Mouse (Mus musculus): ENCODE data around the gene Pqlc2.

DNA sequence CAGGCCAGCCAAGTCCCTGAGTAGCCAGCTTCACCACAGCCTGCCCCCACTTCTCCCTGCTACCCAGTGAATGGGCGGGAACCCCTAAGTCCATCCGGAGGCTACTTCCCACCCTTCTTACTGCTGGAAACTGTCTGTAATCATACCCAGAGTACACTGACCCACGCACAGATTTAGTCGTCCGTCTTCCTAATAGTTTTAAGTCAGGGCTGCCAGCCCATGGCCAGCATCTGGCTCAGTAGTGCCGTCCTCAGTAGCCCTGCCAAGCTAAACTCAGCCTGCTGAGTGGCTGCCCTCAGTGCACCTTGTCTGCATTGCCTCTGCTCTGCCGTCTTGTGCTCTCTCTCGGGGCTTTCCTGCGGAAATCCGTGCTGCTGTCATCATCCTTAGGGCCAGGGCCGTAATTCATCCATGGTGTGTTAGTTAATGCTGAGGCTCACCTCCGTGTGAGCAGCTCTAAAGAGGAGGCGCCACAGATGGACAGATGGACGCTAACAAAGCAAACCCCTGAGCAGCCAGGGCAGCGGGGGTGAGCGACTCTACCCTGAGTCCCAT is 28.6 kb downstream of the Pqlc2 start:
- TF ChIP-seq MYOD1 (IDR thresholded peaks at IDR 0.05; ENCODE audit: control insufficient read depth in 1 of 3, insufficient read length in 2 of 3, low read depth in 2 of 3) (no peak), USF1 (IDR thresholded peaks at IDR 0.05; ENCODE audit: low read depth) (no peak), POLR2A (IDR thresholded peaks at IDR 0.05; ENCODE audit: insufficient read length, low read depth) (no peak), TCF12 (IDR thresholded peaks at IDR 0.05; ENCODE audit: insufficient read depth, poor library complexity, severe bottlenecking) (no peak)

All from myocyte (in vitro differentiated cells).